Comparison of ENCODE assay signal across 9 mouse cellular contexts in genomic region chr17:71102571-71103551, GRCm38 (mm10).
A peak's percentile ranks its signal among the peaks of the same experiment; 100 is the strongest.
DNase-seq lines count a peak whose midpoint lies in the region; ATAC-seq lines count a peak whose summit lies in the region.
"Had no signal": no experiment of that assay in that cellular context is flagged by ENCODE, and none has a peak within 500 bp of the region (broad histone marks: within the 10 kb centered on the region; RNA-seq: fewer than 3 reads in every experiment).

No protein-coding gene starts in this region.

- no peak overlapping the region for H3K4me3 ChIP-seq in kidney, embryonic 15.5 days (replicated peaks)
- no peak overlapping the region for H3K4me3 ChIP-seq in intestine, embryonic 14.5 days (ENCODE audit: low read depth, low read length)
- no peak overlapping the region for H3K4me3 ChIP-seq in hindbrain, embryonic 11.5 days (ENCODE audit: low read depth, low read length)

- no peak overlapping the region for H3K4me2 ChIP-seq in kidney, embryonic 15.5 days
- 0 out of 2 replicates have a peak overlapping the region, but pooled peaks have one; percentile 12 for H3K4me2 ChIP-seq in intestine, embryonic 14.5 days (ENCODE audit: low read length)
- no peak overlapping the region for H3K4me2 ChIP-seq in hindbrain, embryonic 11.5 days (replicated peaks; ENCODE audit: low read depth, low read length)

- H3K4me1 ChIP-seq in kidney, embryonic 15.5 days: peaks cover 12% of the 10 kb centered on the region
- peaks cover 7% of the 10 kb centered on the region; the same call in 1 of the 2 replicates for H3K4me1 ChIP-seq in intestine, embryonic 14.5 days (replicated peaks; ENCODE audit: control insufficient read depth, insufficient read depth, low read length)
- H3K4me1 ChIP-seq in hindbrain, embryonic 11.5 days (replicated peaks; ENCODE audit: control insufficient read depth, insufficient read depth, low read length): no peaks in the 10 kb centered on the region

- no peaks in the 10 kb centered on the region for H3K27me3 ChIP-seq in kidney, embryonic 15.5 days
- H3K27me3 ChIP-seq in intestine, embryonic 14.5 days (replicated peaks; ENCODE audit: control insufficient read depth, insufficient read depth, low read length): no peaks in the 10 kb centered on the region
- H3K27me3 ChIP-seq in hindbrain, embryonic 11.5 days (ENCODE audit: control insufficient read depth, insufficient read depth, low read length): no peaks in the 10 kb centered on the region

- peak overlapping the region; percentile 20; the same call in 1 of the 2 replicates for H3K27ac ChIP-seq in kidney, embryonic 15.5 days
- H3K27ac ChIP-seq in intestine, embryonic 14.5 days (ENCODE audit: low read depth): no peak overlapping the region
- no peak overlapping the region for H3K27ac ChIP-seq in hindbrain, embryonic 11.5 days (ENCODE audit: low read depth, low read length)

- no peaks in the 10 kb centered on the region for H3K36me3 ChIP-seq in kidney, embryonic 15.5 days
- no peaks in the 10 kb centered on the region for H3K36me3 ChIP-seq in intestine, embryonic 14.5 days (ENCODE audit: control insufficient read depth, insufficient read depth, low read length)
- H3K36me3 ChIP-seq in hindbrain, embryonic 11.5 days (ENCODE audit: control insufficient read depth, insufficient read depth, low read length): no peaks in the 10 kb centered on the region
- H3K36me3 ChIP-seq: G1E had no signal

- no peak overlapping the region for H3K9ac ChIP-seq in kidney, embryonic 15.5 days
- no peak overlapping the region for H3K9ac ChIP-seq in intestine, embryonic 14.5 days (ENCODE audit: low read length)
- H3K9ac ChIP-seq in hindbrain, embryonic 11.5 days (ENCODE audit: low read depth, low read length): no peak overlapping the region

- ATAC-seq in kidney, embryonic 15.5 days (replicated peaks; ENCODE audit: low FRiP score): no peak
- ATAC-seq in common myeloid progenitor, adult 5-6 weeks (replicated peaks; ENCODE audit: low read depth, poor library complexity, severe bottlenecking): peak; percentile 58
- no peak for ATAC-seq in intestine, embryonic 14.5 days (replicated peaks; ENCODE audit: low FRiP score, low TSS enrichment, low read depth)
- ATAC-seq in megakaryocyte, adult 5-6 weeks (ENCODE audit: poor library complexity, severe bottlenecking): peak; percentile 56
- no peak for ATAC-seq in hindbrain, embryonic 11.5 days (ENCODE audit: low FRiP score)

- no peak for DNase-seq in kidney, adult 11 months
- DNase-seq in intestine, embryonic 14.5 days (ENCODE audit: low spot score): no peak
- no peak for DNase-seq in cerebellum, postnatal 36 days
- DNase-seq in hindbrain, embryonic 11.5 days (ENCODE audit: low spot score): no peak
- no peak for DNase-seq in cerebellum, adult 11 months

- no peaks in the 10 kb centered on the region for H3K9me3 ChIP-seq in kidney, embryonic 15.5 days (replicated peaks)
- H3K9me3 ChIP-seq in intestine, embryonic 14.5 days (ENCODE audit: control insufficient read depth, low read length): no peaks in the 10 kb centered on the region
- no peaks in the 10 kb centered on the region for H3K9me3 ChIP-seq in hindbrain, embryonic 11.5 days (ENCODE audit: control insufficient read depth, low read length)
- H3K9me3 ChIP-seq: G1E had no signal

- WGBS in kidney, embryonic 15.5 days: 39% methylated on average over 17 of the region's 17 CpGs
- WGBS in intestine, embryonic 14.5 days: 21% methylated on average over 17 of the region's 17 CpGs
- WGBS in hindbrain, embryonic 11.5 days: 67% methylated on average over 17 of the region's 17 CpGs

Comparison
In these comparisons a context has a peak if more than half of its experiments do, and no peak if none do; other contexts are left out.
1. ATAC-seq: peak in common myeloid progenitor, adult 5-6 weeks (single experiment) and megakaryocyte, adult 5-6 weeks (single experiment); none in kidney, embryonic 15.5 days (single experiment), intestine, embryonic 14.5 days (single experiment) and hindbrain, embryonic 11.5 days (single experiment).